Mouse (Mus musculus) spleen, adult 18-20 months (tissue): Measurements from ENCODE around the gene Slc37a3.
"Not testable (repeated sequence)": the region's sequence is repeated elsewhere in the genome, so short reads cannot be mapped to it uniquely, and the experiment has no call there.

Source experiments
- DNase-seq, 2 experiments: peaks; one replicate each; pipeline ENCODE4 v3.0.0; 2022; ENCODE audit warnings: mixed read lengths in 2 of 2

Slc37a3 gene

GRCm38 (mm10) chr6:39378161-39378835 lies 823 bp upstream of the Slc37a3 start:
- DNase-seq = not testable (repeated sequence)

GRCm38 (mm10) chr6:39376775-39377174 lies 700 bp downstream of the Slc37a3 start:
- no peak for DNase-seq

GRCm38 (mm10) chr6:39373301-39373955 lies 4.0 kb downstream of the Slc37a3 start:
- DNase-seq = no peak

- peak; percentile 38 to 43 for DNase-seq
These were observed 4.7 kb downstream of the Slc37a3 start for GRCm38 (mm10) chr6:39372727-39373126.

DNA sequence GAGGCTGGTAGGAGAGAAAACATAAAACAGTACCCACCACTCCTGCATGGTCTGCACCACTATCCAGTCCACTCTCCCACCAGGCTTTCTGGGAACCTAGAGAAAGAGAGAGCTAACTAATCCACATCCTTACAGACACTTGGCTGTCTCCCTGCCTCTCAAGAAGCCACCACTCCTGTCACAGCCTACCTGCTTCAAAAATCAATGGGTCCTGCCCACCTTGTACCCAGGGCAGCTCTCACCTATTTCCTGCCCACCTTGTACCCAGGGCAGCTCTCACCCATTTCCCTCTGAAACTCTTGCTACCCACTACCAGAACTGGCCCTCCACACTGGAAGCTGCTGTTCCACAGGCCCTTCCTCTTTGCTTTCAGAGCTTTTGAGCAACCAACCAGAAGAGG lies 5.4 kb downstream of the Slc37a3 start:
- DNase-seq = no peak

GRCm38 (mm10) chr6:39369631-39370030 lies 7.8 kb downstream of the Slc37a3 start:
- no peak for DNase-seq

DNA sequence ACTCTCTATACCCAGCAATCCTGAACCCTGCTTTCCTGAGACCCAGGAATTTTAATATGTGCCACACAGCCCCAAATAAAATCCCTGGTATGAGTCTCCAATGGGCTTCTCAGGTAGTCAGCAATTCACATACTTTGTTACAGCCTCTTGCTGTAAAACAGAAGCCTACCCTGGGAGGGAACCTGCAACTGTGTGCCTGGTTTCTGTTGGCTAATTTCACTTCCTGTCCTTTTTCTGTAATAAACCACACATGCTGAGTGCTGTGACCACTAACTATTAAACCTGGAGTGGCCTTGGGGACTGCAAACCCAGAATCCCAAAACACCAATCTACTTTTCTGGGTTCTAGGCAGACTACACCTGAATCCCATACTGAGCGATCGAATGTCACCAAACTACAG lies 14.8 kb downstream of the Slc37a3 start:
- no peak for DNase-seq

- DNase-seq = not testable (repeated sequence)
These were observed 18.3 kb downstream of the Slc37a3 start for GRCm38 (mm10) chr6:39359207-39359606.

GRCm38 (mm10) chr6:39348946-39349345 lies 28.5 kb downstream of the Slc37a3 start:
- DNase-seq = no peak

DNA sequence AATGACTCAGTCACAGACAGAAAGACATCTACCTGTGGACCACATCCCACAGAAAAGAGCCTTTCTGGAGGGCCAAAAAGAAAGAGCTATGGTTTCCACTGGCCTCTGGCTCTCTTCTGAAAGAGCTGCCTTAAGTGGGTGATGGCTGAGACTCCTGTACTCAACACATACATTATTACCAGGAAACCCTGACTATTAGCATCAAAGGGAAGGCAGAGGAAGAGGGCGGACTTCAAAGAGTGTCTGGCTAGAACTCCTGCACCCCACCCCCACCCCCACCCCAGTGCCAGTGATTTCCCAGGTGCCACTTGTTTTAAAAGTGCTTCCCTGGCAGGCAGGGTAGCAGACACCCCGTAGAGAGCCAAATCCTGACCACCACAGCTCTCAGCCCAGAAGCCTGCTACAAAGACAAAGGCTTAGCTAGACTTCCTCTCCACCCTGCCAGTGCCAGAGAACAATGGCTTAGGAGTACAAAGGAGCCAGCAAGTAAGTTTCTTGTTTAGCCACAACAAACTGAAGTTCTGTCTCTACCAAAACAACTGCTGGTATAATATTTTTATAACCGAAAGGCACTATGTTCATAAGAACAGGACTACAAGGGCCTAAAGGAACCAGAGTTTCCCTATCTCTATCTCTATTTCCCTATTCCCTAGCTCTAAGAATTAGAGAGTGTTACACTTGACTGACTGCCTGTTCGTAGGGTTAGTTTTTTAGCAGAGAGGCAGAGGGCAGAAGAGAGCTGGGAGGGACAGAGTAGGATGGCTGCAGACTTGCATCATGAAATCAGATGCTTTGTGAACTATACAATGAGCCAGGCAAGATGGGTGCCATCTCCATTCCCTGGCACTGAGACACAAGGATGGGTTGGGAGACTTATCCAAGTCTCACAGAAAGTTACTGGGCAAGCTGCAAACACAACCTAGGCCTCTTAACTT lies 29.3 kb downstream of the Slc37a3 start:
- no peak for DNase-seq

DNA sequence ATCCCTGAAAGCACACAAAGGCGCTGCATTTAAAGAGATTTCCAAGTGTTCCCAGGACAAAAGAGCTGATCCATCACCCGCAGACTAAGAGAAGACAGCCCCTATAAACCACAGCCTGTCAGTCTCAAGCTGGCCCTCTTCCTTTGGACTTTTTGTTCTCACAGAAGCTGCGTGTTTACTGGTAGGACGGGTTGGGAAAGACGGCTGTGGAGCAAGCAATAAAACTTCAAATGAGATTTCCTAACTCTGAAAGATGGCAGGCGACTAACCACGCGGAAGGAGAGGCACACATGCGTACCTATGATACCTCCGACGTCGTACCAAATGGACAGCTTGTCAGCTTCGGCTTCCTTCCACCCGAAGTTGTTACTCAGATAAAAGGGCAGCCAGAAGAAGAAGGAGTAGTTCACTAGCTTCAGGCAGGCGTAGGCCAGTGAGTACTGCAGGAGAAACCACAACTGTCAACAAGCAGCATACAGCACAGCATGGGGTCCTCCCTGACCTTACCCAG lies 30.4 kb downstream of the Slc37a3 start:
- DNase-seq = no peak

- DNase-seq = no peak
These were observed 32.0 kb downstream of the Slc37a3 start for GRCm38 (mm10) chr6:39345430-39345829.

DNA sequence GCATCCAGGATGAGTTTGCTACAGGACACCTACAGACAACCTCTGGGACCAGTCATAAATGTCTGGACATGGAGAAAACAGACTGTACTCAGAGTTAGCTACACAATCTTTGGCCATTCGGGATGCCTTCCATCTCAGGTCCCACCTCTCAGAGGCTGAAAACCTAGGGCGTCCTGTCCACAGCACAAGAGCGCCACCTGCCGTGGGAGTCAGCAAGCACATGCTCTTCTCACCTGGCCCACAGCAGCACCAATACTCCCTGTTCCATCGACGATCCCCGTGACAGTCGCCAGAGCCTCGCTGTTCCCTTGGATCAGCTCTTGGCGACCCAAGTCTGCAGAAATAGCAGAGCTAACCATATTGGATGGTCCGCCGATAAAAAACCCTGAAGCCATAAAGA lies 33.5 kb downstream of the Slc37a3 start:
- peak; percentile 73 to 87 for DNase-seq

GRCm38 (mm10) chr6:39341798-39342197 lies 35.7 kb downstream of the Slc37a3 start:
- no peak for DNase-seq

DNA sequence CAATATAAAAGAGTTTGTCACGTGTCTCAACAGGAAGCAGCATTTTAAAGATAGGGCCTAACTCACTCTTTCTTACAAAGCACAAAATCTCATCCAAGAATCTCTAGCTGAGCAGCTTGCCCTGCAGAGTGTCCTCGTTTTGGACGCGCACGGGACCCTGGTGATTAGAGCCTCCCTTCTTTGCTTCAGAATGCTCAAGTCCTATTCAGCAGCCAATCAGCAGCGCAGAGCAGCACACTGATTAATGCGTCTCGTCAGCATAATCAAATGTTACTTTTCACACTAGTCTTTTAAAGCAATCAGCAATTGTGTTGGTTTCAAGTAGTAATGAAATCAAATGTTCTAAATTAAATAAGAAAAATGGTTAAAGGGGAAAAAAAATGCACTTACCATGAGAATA lies 39.1 kb downstream of the Slc37a3 start:
- DNase-seq = no peak

DNA sequence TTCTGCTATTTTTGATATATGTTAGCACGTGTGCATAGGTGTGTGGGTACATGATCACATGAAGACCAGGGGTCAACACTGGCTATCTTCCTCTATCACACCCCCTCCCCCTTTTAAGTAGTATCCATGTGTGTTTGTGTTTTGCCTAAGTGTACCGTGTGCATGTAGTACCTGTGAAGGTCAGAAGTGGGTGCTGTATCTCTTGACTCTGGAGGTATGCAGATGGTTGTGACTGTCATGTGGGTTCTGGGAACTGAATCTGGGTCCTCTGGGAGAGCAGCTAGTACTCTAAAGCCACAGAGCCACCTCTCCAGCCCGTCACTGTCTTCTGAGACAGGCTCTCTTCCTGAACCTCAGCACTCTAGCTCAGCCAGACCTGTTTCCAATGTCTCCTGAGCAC lies 42.6 kb downstream of the Slc37a3 start:
- no peak for DNase-seq

DNA sequence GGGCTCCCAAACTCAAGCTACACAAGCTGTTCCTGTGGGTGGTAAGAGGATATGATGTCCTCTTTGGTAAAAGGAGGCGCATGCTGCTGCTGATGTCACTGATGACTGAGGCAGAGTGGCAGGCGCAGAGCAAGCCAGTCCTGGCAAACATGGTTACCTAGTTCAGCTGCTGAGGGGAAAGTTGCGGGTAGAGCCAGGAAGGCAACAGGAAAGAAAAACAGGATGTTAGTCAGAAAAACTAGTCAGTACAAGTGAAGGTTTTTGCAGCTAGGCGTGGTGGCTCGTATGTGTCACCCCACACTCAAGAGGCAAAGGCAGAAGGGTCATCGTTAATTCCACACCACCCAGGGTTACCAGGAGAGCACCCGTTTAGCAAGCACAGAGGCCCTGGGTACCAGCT lies 43.3 kb downstream of the Slc37a3 start:
- peak; percentile 24 to 40 for DNase-seq

GRCm38 (mm10) chr6:39331998-39332700 lies 45.3 kb downstream of the Slc37a3 start:
- DNase-seq = peak; percentile 24 to 25

GRCm38 (mm10) chr6:39330981-39331380 lies 46.5 kb downstream of the Slc37a3 start:
- no peak for DNase-seq

- DNase-seq = no peak
These were observed 57.2 kb downstream of the Slc37a3 start for GRCm38 (mm10) chr6:39320286-39320685.

DNA sequence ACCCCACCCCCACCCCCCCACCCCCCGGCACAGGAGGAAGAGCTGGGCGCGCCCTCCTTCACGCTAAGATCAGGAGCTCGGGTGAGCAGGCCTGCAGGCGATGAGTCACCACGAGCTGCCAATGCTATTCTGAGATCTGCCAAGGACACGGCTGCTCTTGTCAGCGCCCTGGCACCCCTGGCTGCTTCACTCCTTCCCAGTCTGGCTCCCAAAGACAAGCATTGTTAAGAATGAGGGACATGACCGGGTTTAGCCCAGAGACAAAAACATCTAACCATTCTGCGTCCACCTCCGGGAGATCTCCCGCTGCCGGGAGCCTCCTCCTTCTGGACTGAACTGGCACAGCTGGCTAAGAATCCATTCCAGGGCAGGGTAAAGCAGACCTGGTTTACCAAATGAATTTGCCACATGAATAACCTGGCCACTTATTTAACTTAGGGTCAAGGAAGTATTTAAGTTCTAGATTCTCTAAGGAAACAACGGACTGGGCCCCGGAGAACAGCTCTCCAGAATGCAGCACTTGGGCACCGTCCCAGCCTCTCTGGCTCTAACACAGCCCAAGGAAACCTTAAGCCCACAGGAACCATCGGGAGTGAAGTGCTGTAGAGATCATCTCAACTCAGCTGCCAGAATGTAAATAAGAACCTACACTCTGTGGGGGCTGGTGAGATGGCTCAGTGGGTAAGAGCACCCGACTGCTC lies 58.3 kb downstream of the Slc37a3 start:
- DNase-seq = peak; percentile 19 to 26

GRCm38 (mm10) chr6:39318631-39319010 lies 58.9 kb downstream of the Slc37a3 start:
- DNase-seq = peak in 1 of 2 experiments; percentile 16
